7 mouse cellular contexts compared by ENCODE assay signal in the genomic region with DNA sequence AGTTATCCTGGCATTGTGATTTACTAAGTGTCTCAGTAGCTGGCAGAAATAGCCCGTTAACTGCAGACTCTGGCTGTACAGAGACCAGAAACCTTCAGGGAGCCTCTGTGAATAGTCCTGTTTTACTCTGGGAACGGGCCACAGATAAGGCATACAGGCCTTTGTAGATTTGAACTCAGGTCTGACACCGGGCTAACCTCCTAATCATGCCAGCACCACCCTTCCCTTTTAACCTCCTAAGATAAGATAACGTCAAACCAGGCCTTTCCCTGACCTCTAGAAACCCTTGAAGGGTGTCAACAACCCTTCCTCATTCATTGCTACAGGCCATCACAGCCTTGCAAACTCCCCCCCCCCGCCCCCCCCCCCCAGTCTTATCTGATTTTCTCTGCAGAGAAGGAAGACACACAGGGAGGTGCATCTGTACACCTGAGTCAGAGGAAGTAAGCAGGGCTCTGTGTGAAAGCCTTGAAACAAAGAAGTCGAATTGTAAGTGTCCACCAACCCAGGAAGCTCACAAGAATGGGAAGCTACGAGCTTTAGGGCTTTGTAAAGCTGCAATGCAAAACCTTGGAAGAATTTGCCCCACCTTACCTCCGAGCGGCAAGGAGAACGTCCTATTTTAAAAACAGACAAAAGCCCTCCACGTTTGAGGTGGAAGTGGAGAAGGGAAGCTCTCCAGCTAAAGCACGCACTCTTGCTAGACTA.
A peak's percentile ranks its signal among the peaks of the same experiment; 100 is the strongest.
DNase-seq lines count a peak whose midpoint lies in the region; ATAC-seq and TF ChIP-seq lines count a peak whose summit lies in the region.

No protein-coding gene starts in this region.

- H3K27ac ChIP-seq in lung, postnatal 0 days (ENCODE audit: low read length) = peak overlapping the region; percentile 47
- no peak overlapping the region for H3K27ac ChIP-seq in forebrain, embryonic 14.5 days (ENCODE audit: low read depth, low read length)
- no peak overlapping the region for H3K27ac ChIP-seq in limb, embryonic 14.5 days (replicated peaks; ENCODE audit: low read depth, low read length)
- peak overlapping the region; percentile 70 for H3K27ac ChIP-seq in stomach, postnatal 0 days (replicated peaks)

- H3K9me3 ChIP-seq in lung, postnatal 0 days (ENCODE audit: low read length) = no peaks in the 10 kb centered on the region
- H3K9me3 ChIP-seq in forebrain, embryonic 14.5 days (replicated peaks; ENCODE audit: control insufficient read depth, low read length) = no peaks in the 10 kb centered on the region
- H3K9me3 ChIP-seq in limb, embryonic 14.5 days (ENCODE audit: control insufficient read depth, low read length) = no peaks in the 10 kb centered on the region
- no peaks in the 10 kb centered on the region for H3K9me3 ChIP-seq in stomach, postnatal 0 days (ENCODE audit: control insufficient read depth, low read length)

- H3K4me2 ChIP-seq in lung, postnatal 0 days (replicated peaks; ENCODE audit: low read depth, low read length) = peak overlapping the region; percentile 35; the same call in 1 of the 2 replicates
- H3K4me2 ChIP-seq in forebrain, embryonic 14.5 days (ENCODE audit: low read length) = peak overlapping the region; percentile 26; the same call in 1 of the 2 replicates
- H3K4me2 ChIP-seq in limb, embryonic 14.5 days (replicated peaks; ENCODE audit: low read depth, low read length, severe bottlenecking) = peak overlapping the region; percentile 39
- H3K4me2 ChIP-seq in stomach, postnatal 0 days (replicated peaks; ENCODE audit: low read depth) = peak overlapping the region; percentile 38

- no peaks in the 10 kb centered on the region for H3K27me3 ChIP-seq in lung, postnatal 0 days (replicated peaks; ENCODE audit: insufficient read depth, low read length)
- H3K27me3 ChIP-seq in forebrain, embryonic 14.5 days (replicated peaks; ENCODE audit: control insufficient read depth, insufficient read depth, low read length) = no peaks in the 10 kb centered on the region
- no peaks in the 10 kb centered on the region for H3K27me3 ChIP-seq in limb, embryonic 14.5 days (ENCODE audit: control insufficient read depth, insufficient read depth, low read length)
- H3K27me3 ChIP-seq in stomach, postnatal 0 days (ENCODE audit: control insufficient read depth, insufficient read depth, low read length) = no peaks in the 10 kb centered on the region

- no peak overlapping the region for H3K9ac ChIP-seq in lung, postnatal 0 days (replicated peaks; ENCODE audit: low read depth)
- H3K9ac ChIP-seq in forebrain, embryonic 14.5 days (ENCODE audit: low read length) = no peak overlapping the region
- no peak overlapping the region for H3K9ac ChIP-seq in limb, embryonic 14.5 days (ENCODE audit: low read depth, low read length, severe bottlenecking)
- H3K9ac ChIP-seq in stomach, postnatal 0 days (ENCODE audit: low read length) = 0 out of 2 replicates have a peak overlapping the region, but pooled peaks have one; percentile 1

- ATAC-seq in lung, postnatal 0 days = no peak
- no peak for ATAC-seq in forebrain, embryonic 14.5 days
- no peak for ATAC-seq in limb, embryonic 14.5 days (ENCODE audit: low FRiP score, low read depth)
- ATAC-seq in stomach, postnatal 0 days (ENCODE audit: low FRiP score, low TSS enrichment) = peak; percentile 19; the same call in 1 of the 2 replicates

- 19% methylated on average over 12 of the region's 12 CpGs for WGBS in lung, postnatal 0 days
- 51% methylated on average over 12 of the region's 12 CpGs for WGBS in forebrain, embryonic 14.5 days
- 47% methylated on average over 12 of the region's 12 CpGs for WGBS in limb, embryonic 14.5 days
- WGBS in stomach, postnatal 0 days = 19% methylated on average over 12 of the region's 12 CpGs

- H3K4me3 ChIP-seq in lung, postnatal 0 days (ENCODE audit: low read depth, low read length) = no peak overlapping the region
- no peak overlapping the region for H3K4me3 ChIP-seq in forebrain, embryonic 14.5 days (ENCODE audit: low read depth, low read length)
- H3K4me3 ChIP-seq in limb, embryonic 14.5 days (replicated peaks; ENCODE audit: low read length) = no peak overlapping the region
- H3K4me3 ChIP-seq in stomach, postnatal 0 days (ENCODE audit: low read depth, low read length) = no peak overlapping the region

- TF ChIP-seq CTCF in lung, postnatal 0 days (IDR thresholded peaks at IDR 0.05) = no peak
- TF ChIP-seq CTCF in stomach, postnatal 0 days (IDR thresholded peaks at IDR 0.05; ENCODE audit: low read depth) = no peak

- no peak for TF ChIP-seq POLR2A in limb, embryonic 14.5 days (IDR thresholded peaks at IDR 0.05; ENCODE audit: borderline replicate concordance, extremely low read depth, insufficient read depth, insufficient read length)

- peaks cover 14% of the 10 kb centered on the region for H3K4me1 ChIP-seq in lung, postnatal 0 days (ENCODE audit: insufficient read depth, low read depth, low read length)
- peaks cover 7% of the 10 kb centered on the region; the same call in 1 of the 2 replicates for H3K4me1 ChIP-seq in forebrain, embryonic 14.5 days (ENCODE audit: control insufficient read depth, insufficient read depth, low read length)
- H3K4me1 ChIP-seq in limb, embryonic 14.5 days (ENCODE audit: control insufficient read depth, insufficient read depth, low read length) = 0 out of 2 replicates have a peak, but pooled peaks cover 2% of the 10 kb centered on the region
- peaks cover 12% of the 10 kb centered on the region for H3K4me1 ChIP-seq in stomach, postnatal 0 days (replicated peaks; ENCODE audit: control insufficient read depth, insufficient read depth)

- H3K36me3 ChIP-seq in lung, postnatal 0 days (ENCODE audit: insufficient read depth, low read length) = no peaks in the 10 kb centered on the region
- H3K36me3 ChIP-seq in forebrain, embryonic 14.5 days (ENCODE audit: control insufficient read depth, insufficient read depth, low read length) = no peaks in the 10 kb centered on the region
- H3K36me3 ChIP-seq in limb, embryonic 14.5 days (ENCODE audit: control insufficient read depth, insufficient read depth, low read length) = no peaks in the 10 kb centered on the region
- H3K36me3 ChIP-seq in stomach, postnatal 0 days (ENCODE audit: control insufficient read depth, insufficient read depth, low read length) = no peaks in the 10 kb centered on the region; the same call in 1 of the 2 replicates

- TF ChIP-seq EP300 in lung, postnatal 0 days (IDR thresholded peaks at IDR 0.05) = no peak
- TF ChIP-seq EP300 in stomach, postnatal 0 days (optimal IDR thresholded peaks at IDR 0.05) = no peak

- no peak for DNase-seq in lung, postnatal 0 days (ENCODE audit: low spot score)
- DNase-seq in lung, postnatal 10 days = no peak
- no peak for DNase-seq in forebrain, embryonic 14.5 days (ENCODE audit: low spot score)
- no peak for DNase-seq in limb, embryonic 14.5 days (ENCODE audit: low spot score)
- DNase-seq in stomach, postnatal 0 days (ENCODE audit: low spot score) = no peak
- DNase-seq in urinary bladder, adult 2 months (ENCODE audit: low spot score) = no peak
- DNase-seq in ovary, adult 18-20 months (ENCODE audit: low spot score) = no peak

Comparison
In these comparisons a context has a peak if more than half of its experiments do, and no peak if none do; other contexts are left out.
1. H3K27ac ChIP-seq: peak in lung, postnatal 0 days (single experiment) and stomach, postnatal 0 days (single experiment); none in forebrain, embryonic 14.5 days (single experiment) and limb, embryonic 14.5 days (single experiment).
2. Peak in every context shown above with its lines, with median percentiles within 50 percentile points of each other: H3K4me2 ChIP-seq.